Mouse (Mus musculus) kidney, postnatal 0 days (tissue): ENCODE data around the gene Jakmip3. TPM values are rescaled to one million over a fixed set of nuclear protein-coding genes. Genes with fewer than 3 reads are reported as not detected.
A peak's percentile ranks its signal among the peaks of the same experiment; 100 is the strongest.

Experiments used
- ATAC-seq: fragments of 200-750 bp; cut with Nextera tagmentation; replicated peaks from 2 replicates; pipeline ENCODE4 v1.8.0; 2017; ENCODE audit warnings: low read depth, moderate number of reproducible peaks, moderate TSS enrichment, moderate library complexity; ENCODE audit not compliant: low FRiP score
- DNase-seq: peaks from one replicate; pipeline ENCODE4 v3.0.0-alpha.2; 2016; ENCODE audit warnings: low spot score
- H3K27ac ChIP-seq: fragments of 300-500 bp; sonication (generic); 2 replicates; pipeline ENCODE4 v1.5.1; 2014; ENCODE audit warnings: mild to moderate bottlenecking
- H3K27me3 ChIP-seq: fragments of 300-500 bp; sonication (generic); 2 replicates; pipeline ENCODE4 v1.6.1; 2014; ENCODE audit warnings: low read length, mixed read lengths; ENCODE audit not compliant: insufficient read depth
- H3K36me3 ChIP-seq: fragments of 300-500 bp; sonication (generic); 2 replicates; pipeline ENCODE4 v1.6.1; 2014; ENCODE audit warnings: low read length, mixed read lengths; ENCODE audit not compliant: insufficient read depth
- H3K4me1 ChIP-seq: fragments of 300-500 bp; sonication (generic); replicated peaks from 2 replicates; pipeline ENCODE4 v1.6.1; 2014; ENCODE audit warnings: antibody characterized with exemption, low read length, mixed read lengths; ENCODE audit not compliant: insufficient read depth
- H3K4me2 ChIP-seq: fragments of 300-500 bp; sonication (generic); 2 replicates; pipeline ENCODE4 v1.6.1; 2014; ENCODE audit warnings: mild to moderate bottlenecking, low read length, moderate library complexity, mixed read lengths
- H3K4me3 ChIP-seq: fragments of 300-500 bp; sonication (generic); replicated peaks from 2 replicates; pipeline ENCODE4 v1.5.1; 2014; ENCODE audit warnings: low read depth, low read length
- H3K9ac ChIP-seq: fragments of 300-500 bp; sonication (generic); 2 replicates; pipeline ENCODE4 v1.6.1; 2014; ENCODE audit warnings: low read depth, low read length
- H3K9me3 ChIP-seq: fragments of 300-500 bp; sonication (generic); replicated peaks from 2 replicates; pipeline ENCODE4 v1.6.1; 2016; ENCODE audit warnings: low read length, inconsistent platforms, mixed read lengths
- CTCF ChIP-seq: IDR thresholded peaks from 2 replicates; pipeline ENCODE4 v1.5.1; 2016; ENCODE audit warnings: antibody characterized with exemption, low read depth, mild to moderate bottlenecking, moderate library complexity
- WGBS: fragments of 180-500 bp; shearing (Covaris S2); extraction: QIAGEN DNeasy Blood & Tissue Kit; methylation state at CpG from one replicate; pipeline ENCODE4 v1.1.7; 2014; 5-methylcytosine and 5-hydroxymethylcytosine counted together
- polyA plus RNA-seq: library from polyadenylated mRNA; unstranded; fragments of >200 nt; fragmentation: Nextera tagmentation; extraction: Ambion mirVana; gene quantifications from 2 replicates; pipeline ENCODE4 v1.2.1, GENCODE M21; 2015

Jakmip3 gene
- polyA plus RNA-seq, 1 experiment from 2014 or later, result 0.05 TPM

DNA sequence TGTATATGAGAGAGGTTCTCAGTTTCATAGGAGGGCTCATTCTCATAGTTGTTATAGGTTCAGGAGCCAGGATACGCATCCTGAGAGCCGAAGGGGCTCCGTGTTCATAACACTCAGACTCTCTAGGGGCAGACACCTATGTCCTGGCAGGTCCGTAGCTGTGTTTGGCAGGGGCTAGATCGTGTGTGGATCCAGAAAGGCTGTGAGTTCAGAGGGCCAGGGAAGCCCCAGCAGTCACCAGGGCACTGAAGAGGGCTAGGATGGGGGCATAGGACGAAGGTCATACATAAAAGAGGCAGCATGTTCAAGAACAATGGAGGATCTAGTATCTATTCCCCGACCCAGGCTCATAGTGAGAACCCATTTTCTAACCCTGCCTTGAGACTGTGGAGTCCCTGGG lies 154.8 kb downstream of the Jakmip3 start:
- Histone ChIP-seq H3K36me3 (no peaks in the 10 kb centered on the region), H3K27me3 (no peaks in the 10 kb centered on the region), H3K4me2 (no peak overlapping the region), H3K4me3 (no peak overlapping the region), H3K27ac (no peak overlapping the region), H3K9me3 (no peaks in the 10 kb centered on the region), H3K4me1 (no peaks in the 10 kb centered on the region), H3K9ac (no peak overlapping the region)
- DNase-seq, result no peak
- no peak for ATAC-seq
- TF ChIP-seq CTCF, result no peak
- WGBS, result 88% methylated on average over 7 of the region's 7 CpGs

DNA sequence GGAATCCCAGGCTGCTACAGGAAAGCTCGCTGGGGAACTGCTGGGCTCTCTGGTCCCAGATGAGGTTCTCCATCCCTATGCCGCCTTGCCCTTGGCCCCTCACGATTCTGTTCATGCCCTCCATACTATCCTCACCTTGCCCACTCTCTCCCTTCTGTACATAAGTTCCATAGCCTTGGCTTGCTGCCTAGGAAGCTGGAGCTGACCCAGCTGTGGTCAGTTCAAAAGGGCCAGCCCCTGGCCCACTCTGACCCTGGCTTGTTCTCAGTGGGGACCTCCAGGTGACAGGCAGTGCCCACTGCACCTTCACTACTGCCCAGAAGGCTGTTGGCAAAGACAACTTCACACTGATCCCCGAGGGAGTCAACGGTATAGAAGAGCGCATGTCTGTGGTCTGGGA lies 155.9 kb downstream of the Jakmip3 start:
- H3K9ac ChIP-seq, result no peak overlapping the region
- DNase-seq (no peak), ATAC-seq (no peak)
- H3K4me2 ChIP-seq, result no peak overlapping the region
- H3K27ac ChIP-seq, result no peak overlapping the region
- no peak for TF ChIP-seq CTCF
- H3K27me3 ChIP-seq, result no peaks in the 10 kb centered on the region
- H3K9me3 ChIP-seq, result no peaks in the 10 kb centered on the region
- WGBS, result 91% methylated on average over 6 of the region's 6 CpGs
- H3K4me1 ChIP-seq, result no peaks in the 10 kb centered on the region
- no peaks in the 10 kb centered on the region for H3K36me3 ChIP-seq
- no peak overlapping the region for H3K4me3 ChIP-seq

DNA sequence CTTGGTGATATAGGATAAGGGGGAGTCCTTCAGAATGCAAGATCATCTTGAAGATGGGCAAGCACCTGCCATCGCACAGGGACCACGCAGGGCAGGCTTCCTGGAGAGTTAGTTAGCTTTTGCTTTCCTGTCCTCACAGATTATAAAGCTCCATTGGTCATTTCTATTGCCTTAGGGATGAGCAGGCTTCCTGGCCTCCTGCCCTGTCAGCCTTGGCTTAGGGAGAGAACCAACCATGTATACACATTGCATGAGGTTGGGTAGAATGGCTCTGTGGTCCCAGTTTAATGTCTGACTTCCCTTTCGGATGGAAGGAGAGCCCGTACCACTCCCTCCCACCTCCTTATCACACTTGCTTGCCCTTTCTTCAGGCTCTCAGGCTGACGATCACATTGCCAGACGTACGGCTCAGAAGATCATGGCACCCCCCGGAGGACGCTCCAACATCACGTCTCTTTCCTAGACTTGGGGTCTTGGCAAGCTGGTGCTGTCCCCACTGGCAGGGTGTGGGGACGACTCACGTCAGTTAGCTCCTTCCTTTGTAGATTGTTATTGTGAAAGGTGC lies 160.1 kb downstream of the Jakmip3 start:
- no peaks in the 10 kb centered on the region for H3K27me3 ChIP-seq
- no peak for DNase-seq
- H3K9me3 ChIP-seq, result no peaks in the 10 kb centered on the region
- H3K27ac ChIP-seq, result no peak overlapping the region
- no peaks in the 10 kb centered on the region for H3K4me1 ChIP-seq
- no peak overlapping the region for H3K9ac ChIP-seq
- no peak for TF ChIP-seq CTCF
- no peaks in the 10 kb centered on the region for H3K36me3 ChIP-seq
- no peak overlapping the region for H3K4me3 ChIP-seq
- WGBS, result 78% methylated on average over 12 of the region's 12 CpGs
- ATAC-seq, result no peak
- H3K4me2 ChIP-seq, result no peak overlapping the region

DNA sequence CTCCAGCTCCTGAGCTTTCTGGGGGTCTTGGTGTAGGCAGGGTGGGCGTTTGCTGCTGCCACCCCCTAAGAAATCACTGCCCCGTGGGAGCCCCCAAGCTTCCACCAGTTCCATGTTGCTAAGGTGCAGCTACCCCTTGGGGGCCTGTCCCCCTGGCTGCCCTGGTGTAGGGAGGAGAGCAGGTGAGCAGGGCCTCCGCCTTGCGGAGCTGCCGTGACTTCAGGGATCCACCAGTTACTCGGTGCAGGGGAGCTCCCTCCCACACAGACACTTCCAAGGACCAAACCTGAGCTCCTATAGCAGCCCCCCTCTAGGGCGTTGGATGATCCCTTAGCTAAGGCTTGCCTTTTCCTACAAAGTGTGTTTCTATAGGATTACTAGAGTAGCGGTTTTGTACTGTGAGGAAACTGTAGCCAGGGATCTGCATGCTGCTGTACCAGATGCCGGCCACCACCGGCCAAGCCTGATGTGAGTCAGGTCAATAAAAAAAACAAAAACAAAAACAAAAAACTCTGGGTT lies 160.8 kb downstream of the Jakmip3 start:
- TF ChIP-seq CTCF, result no peak
- Histone ChIP-seq H3K9me3 (no peaks in the 10 kb centered on the region), H3K4me1 (no peaks in the 10 kb centered on the region), H3K36me3 (no peaks in the 10 kb centered on the region), H3K4me2 (no peak overlapping the region), H3K9ac (no peak overlapping the region), H3K27ac (no peak overlapping the region), H3K27me3 (no peaks in the 10 kb centered on the region), H3K4me3 (no peak overlapping the region)
- no peak for ATAC-seq
- no peak for DNase-seq
- 67% methylated on average over 10 of the region's 10 CpGs for WGBS

DNA sequence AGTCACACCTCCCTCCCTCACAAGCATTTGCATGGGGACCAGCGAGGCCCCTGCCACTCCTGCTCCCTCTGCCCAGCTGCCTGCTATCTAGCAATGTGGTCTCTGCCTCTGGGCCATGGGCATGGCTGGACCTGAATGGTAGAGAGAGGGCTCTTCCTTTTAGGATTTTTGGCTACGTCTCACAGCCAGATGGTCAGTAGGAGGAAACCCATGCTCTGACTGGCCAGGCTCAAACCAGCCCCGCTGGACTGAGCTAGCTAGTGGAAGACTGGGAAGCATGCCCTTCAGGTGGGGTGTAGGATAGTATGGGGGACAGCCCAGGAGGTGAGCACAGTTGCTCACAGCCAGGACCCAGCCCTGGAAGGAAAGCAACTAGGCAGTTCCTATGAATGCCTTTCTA lies 161.3 kb downstream of the Jakmip3 start:
- H3K4me3 ChIP-seq, result no peak overlapping the region
- no peak overlapping the region for H3K9ac ChIP-seq
- H3K4me2 ChIP-seq, result no peak overlapping the region
- H3K4me1 ChIP-seq, result no peaks in the 10 kb centered on the region
- 65% methylated on average over 3 of the region's 3 CpGs for WGBS
- no peaks in the 10 kb centered on the region for H3K36me3 ChIP-seq
- no peak overlapping the region for H3K27ac ChIP-seq
- no peaks in the 10 kb centered on the region for H3K9me3 ChIP-seq
- ATAC-seq (no peak), DNase-seq (no peak)
- TF ChIP-seq CTCF, result no peak
- H3K27me3 ChIP-seq, result no peaks in the 10 kb centered on the region

DNA sequence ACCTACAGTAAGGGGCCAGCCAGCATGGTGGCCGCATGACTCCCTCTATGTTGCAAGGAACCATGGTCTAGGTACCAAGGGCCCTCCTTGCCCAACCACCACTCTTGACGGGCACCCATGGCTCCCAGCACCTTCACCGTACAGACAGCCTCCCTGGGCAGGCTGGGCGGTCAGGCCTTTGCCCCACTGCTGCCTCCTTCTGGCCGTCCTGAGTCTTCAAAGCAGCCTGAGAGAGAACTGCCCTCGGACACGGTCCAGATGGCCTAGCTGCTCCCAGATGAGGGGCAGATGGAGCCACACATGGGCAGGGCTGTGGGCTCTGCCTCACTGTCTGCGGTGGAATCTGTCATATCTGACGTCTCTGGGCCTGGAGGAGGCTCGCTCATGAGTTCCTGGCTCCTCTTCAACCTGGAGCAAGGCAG lies 163.4 kb downstream of the Jakmip3 start:
- Histone ChIP-seq H3K36me3 (no peaks in the 10 kb centered on the region), H3K4me2 (no peak overlapping the region), H3K4me1 (no peaks in the 10 kb centered on the region), H3K27me3 (no peaks in the 10 kb centered on the region), H3K9me3 (no peaks in the 10 kb centered on the region), H3K9ac (no peak overlapping the region), H3K27ac (no peak overlapping the region), H3K4me3 (no peak overlapping the region)
- TF ChIP-seq CTCF, result peak; percentile 55
- WGBS, result 56% methylated on average over 10 of the region's 10 CpGs
- ATAC-seq (0 out of 2 replicates have a peak, but pooled peaks have one; percentile 24), DNase-seq (no peak)

DNA sequence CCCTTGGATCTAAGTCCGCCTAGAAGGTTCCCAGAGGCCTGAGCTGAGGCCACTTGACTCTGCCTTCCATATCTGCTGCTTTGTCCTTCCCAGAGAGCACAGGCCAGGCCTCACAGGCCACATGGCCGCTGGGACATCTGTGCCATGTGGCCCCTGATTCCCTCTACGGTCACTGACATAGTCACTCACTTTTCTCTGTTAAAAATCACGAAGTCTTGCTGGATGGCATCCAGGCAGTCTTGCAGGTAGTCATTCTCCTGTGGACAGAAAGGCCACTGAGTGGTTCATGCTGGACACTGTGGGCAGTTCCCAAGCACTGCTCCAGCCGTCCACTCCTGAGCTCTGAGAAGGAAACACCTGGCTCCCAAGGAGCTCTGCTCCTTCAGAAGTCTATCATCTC lies 164.5 kb downstream of the Jakmip3 start:
- no peak for ATAC-seq
- no peaks in the 10 kb centered on the region for H3K27me3 ChIP-seq
- H3K4me1 ChIP-seq, result no peaks in the 10 kb centered on the region
- no peak overlapping the region for H3K4me3 ChIP-seq
- no peaks in the 10 kb centered on the region for H3K36me3 ChIP-seq
- DNase-seq, result no peak
- H3K4me2 ChIP-seq, result no peak overlapping the region
- no peak for TF ChIP-seq CTCF
- H3K9ac ChIP-seq, result no peak overlapping the region
- WGBS, result 75% methylated on average over 5 of the region's 5 CpGs
- H3K27ac ChIP-seq, result no peak overlapping the region
- H3K9me3 ChIP-seq, result no peaks in the 10 kb centered on the region
